Mouse (Mus musculus) ES-Bruce4 (cell line): ENCODE measurements around the gene Ankmy1.

Source experiments
- CTCF ChIP-seq: IDR thresholded peaks from one replicate; pipeline ENCODE4 v1.8.1; 2011; ENCODE audit warnings: low read depth, low read length
- EP300 ChIP-seq: IDR thresholded peaks from 2 replicates; pipeline ENCODE4 v1.6.1; 2011; ENCODE audit warnings: low read depth, low read length; ENCODE audit not compliant: insufficient read depth
- POLR2A ChIP-seq: IDR thresholded peaks from one replicate; pipeline ENCODE4 v1.8.1; 2011; ENCODE audit warnings: low read length; ENCODE audit not compliant: insufficient read depth

- TF ChIP-seq CTCF = no peak
- no peak for TF ChIP-seq POLR2A
- TF ChIP-seq EP300 = no peak
These were observed 41.2 kb downstream of the Ankmy1 start for GRCm38 (mm10) chr1:92861503-92861902.
